Mouse (Mus musculus) gastrocnemius, adult 8-10 months (tissue): ENCODE measurements at regions not wholly inside any gene's neighbourhood (a gene's known extent, or its start where the extent isn't known, plus 50 kb on each side); places are given as distances from the start of the nearest gene placed in this dataset.

Source experiments
- DNase-seq, 2 experiments: peaks; one replicate each; pipeline ENCODE4 v3.0.0; 2022; ENCODE audit warnings: low spot score in 2 of 2

DNA sequence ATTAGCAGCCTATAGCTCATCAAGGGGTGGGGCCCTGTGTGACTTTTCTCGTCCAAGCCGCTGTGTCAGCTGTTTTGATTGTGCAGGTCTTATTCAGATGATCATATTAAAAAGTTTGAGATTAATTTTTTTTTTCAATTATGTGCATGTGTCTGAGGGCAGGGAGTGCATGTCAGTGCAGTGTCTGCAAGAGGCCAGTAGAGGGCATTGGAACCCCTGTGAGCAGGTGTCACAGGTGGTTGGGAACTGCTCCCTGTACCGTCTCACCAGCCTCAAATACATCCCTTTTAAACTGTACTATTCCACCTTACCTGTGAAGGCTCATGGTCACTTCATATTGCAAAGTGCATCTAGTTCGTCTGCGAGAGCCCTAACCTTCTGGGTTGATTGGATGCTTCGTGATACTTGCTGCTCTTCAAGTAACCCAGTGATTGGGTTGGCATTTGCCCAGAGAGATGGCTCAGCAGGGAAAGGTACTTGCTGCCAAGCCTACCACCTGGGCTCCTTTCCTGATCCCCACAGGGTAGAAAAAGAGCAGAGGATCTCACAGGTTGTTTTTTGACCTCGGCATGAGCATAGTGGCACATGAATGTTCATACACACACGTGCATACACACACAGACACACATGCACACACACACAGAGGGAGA lies 178.3 kb upstream of the Fam19a5 start:
- no peak for DNase-seq

- no peak for DNase-seq
Observed at GRCm38 (mm10) chr15:87367381-87367780, 176.7 kb upstream of the Fam19a5 start.

DNA sequence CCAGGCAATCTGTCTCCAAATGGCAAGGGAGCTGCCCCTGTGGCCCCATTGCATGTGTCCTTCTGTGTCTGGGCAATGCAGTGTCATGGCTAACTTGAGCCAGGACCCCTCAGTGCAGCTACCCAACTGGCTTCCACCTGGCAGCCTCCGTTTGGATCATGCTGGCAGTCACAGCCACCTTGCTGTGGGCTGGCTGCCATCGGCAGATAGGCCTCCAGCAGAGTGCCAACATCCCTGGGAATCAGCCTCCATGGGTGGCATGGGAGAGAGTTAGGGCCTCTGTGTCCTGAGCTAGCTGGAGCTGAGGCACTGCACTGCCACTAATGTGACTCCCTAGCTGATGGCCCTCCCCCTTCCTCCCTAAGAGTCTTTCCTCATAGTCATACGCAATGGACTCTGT lies 174.7 kb upstream of the Fam19a5 start:
- no peak for DNase-seq

DNA sequence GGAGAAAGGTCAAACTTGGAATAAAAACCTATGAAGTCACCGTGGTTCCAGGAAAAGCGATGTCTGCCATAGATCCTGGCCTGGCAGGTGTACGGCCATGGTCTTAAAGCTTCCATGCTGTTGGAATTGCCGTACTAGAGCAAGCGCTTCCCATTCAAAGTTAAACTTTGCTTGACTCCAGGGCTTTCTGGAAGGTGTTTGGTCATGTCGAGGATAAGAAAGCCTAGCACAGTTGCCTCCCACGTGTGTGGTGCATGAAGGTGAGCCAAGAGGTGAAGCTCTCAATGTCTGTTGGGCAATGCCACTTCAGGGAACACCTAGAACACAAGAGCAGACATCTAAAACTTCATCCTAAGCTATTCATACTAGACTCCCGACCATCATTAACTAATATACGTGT lies 174.3 kb upstream of the Fam19a5 start:
- no peak for DNase-seq

DNA sequence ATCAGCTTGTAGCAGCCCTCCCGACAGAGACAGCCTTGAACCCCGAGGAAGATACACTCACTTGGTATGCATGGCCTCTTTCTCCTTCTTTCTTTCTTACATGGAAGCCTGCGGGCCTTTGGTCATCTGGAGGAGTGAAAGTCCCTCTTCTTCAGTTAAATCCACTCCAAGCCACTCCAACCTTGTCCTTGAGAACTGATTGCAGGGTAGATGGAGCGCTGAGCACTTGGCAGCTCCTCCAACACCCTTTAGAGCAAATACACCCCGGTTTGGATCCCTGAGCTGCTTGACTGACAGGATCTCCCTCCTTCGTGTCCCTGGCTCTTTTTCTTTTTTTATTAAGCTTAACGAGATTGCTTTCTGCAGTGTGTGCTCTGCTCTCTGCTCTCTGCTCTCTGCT lies 173.3 kb upstream of the Fam19a5 start:
- DNase-seq: no peak

GRCm38 (mm10) chr15:87374670-87375069 lies 169.4 kb upstream of the Fam19a5 start:
- DNase-seq: no peak

GRCm38 (mm10) chr15:87375596-87376194 lies 168.4 kb upstream of the Fam19a5 start:
- DNase-seq: no peak

- DNase-seq: no peak
Observed at GRCm38 (mm10) chr15:87383551-87384265, 160.4 kb upstream of the Fam19a5 start.

DNA sequence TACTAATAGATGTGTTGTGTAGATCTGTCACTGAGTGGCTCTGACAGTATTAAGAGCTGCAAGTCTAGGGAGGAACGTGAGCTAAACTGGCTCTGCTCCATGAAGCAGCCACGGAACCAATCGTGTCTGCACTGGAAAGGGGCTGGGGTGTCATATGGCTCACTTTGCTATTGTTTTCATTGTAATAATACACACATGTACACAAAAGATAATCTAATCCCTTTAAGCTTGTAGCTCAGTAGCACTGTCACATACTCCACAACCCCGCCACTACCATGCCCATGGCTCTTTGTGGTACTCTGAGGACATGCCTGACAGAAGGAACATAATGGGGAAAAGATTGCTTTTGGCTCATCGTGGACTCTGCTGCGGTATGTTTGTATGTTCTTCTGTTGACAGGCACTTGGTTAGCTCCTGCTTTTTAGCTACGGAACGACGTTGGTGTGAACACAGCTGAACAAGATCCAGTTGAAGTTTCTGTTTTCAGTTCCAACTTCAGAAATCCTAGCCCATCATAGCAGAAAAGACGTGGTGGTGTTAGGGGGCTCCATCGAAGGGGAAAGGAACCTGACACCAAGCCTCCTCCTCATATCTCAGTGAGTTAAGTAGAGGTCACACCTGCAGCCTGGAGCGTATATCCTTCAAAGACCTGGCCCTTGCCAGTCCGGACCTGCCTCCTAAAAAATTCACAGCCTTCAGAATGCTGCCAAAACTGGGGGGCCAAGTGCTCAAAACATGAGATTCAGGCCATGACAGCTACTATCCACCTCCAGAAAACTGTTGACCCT lies 159.6 kb upstream of the Fam19a5 start:
- no peak for DNase-seq

- DNase-seq: no peak
Observed at GRCm38 (mm10) chr15:87386513-87386983, 157.6 kb upstream of the Fam19a5 start.

DNA sequence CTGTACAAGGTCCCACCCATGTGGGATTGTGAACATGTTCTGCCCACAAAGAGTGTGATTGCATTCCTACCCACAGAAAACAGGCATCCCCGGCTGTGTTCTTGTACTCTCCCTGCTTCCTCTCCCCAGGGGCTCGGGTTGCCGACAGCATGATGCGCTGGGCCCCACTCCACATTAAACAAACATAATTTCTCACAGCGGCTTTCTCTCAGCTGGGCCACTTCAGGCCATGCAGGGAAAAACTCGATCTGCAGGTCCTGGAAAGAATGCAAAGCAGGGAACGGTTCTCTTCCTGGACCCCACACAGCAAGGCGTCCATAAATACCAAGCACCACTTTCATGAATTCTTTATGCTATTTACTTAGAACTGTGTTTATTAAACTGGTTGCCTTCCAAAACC lies 152.7 kb upstream of the Fam19a5 start:
- DNase-seq: no peak

GRCm38 (mm10) chr15:87398396-87398795 lies 145.7 kb upstream of the Fam19a5 start:
- DNase-seq: no peak

- no peak for DNase-seq
Observed at GRCm38 (mm10) chr15:87405689-87406088, 138.4 kb upstream of the Fam19a5 start.

DNA sequence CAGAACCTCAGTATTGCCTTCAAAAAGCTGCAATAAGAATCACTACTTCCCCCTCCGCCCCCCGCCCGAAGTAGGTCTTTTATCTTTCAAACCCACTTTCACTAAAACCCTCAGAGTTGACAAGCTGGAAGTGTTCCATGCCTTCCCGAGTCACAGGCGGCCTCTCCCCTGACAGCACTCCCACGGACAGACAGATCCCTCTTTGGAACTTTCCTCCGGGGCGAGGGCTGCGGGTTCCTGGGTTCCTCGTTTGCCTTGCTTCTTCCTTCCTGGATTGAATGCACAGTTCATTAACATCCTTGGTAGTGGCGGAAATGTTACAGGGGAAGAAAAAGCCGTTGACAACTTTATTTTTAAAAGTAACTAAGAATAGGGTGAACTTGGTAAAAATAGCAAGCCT lies 132.1 kb upstream of the Fam19a5 start:
- no peak for DNase-seq

DNA sequence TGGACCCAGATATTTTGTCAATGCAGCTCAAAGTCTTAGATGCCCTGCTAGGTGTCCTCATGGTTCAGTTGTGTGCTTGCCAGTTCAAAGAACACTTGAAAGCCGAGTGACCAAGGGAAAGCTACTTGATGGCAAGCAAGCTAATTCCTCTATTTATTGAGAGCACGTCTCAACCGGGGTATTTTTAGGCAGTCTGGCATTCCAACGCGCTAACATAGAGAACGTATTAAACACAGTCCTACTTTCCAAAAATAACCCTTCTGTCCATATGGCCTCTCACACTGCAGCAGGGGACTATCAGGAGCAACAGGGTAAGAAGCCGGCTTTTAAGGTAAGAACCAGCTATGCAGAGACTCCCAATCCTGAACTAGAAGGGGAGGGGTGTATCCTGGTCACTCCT lies 128.1 kb upstream of the Fam19a5 start:
- DNase-seq: no peak

GRCm38 (mm10) chr15:87421743-87422142 lies 122.4 kb upstream of the Fam19a5 start:
- DNase-seq: no peak

GRCm38 (mm10) chr15:87433306-87433705 lies 110.8 kb upstream of the Fam19a5 start:
- DNase-seq: no peak

- no peak for DNase-seq
Observed at GRCm38 (mm10) chr15:87433901-87434300, 110.2 kb upstream of the Fam19a5 start.

DNA sequence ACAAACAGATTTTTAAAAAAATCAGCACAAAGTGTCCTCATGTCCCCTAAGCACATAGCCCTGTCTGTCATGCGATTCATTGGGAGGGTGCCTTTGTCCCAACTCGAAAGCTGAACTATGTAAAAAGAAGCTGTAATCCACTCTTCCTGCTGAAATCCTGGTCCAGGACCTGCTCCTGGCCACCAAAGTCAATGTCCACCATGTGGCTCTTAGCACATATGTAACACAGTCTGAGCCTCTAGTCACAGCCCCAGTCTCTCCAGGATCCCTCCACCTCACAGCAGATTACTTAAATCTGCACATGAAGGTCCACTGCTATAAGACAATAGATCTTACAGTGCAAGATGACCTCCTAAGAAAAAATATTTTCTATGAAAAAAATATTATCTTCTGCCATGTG lies 108.5 kb upstream of the Fam19a5 start:
- DNase-seq: no peak

DNA sequence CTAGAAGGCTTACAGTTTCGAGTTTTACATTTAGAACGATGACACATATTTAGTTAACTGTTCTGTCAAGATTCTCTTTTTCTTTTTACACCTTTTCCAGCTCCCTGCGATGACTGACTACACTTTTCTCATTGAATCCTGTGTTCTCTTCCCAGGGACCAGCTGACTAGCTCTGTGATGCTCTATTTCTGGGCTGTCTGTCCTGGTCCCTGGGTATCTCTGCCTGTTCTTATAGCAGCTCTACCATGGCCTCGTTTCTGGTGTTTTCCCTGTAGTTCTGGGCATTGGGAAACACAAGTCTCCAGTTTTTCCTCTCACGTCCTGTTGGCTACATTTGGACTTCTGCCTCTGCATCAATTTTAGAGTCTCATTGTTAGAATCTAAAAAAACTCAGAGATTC lies 106.5 kb upstream of the Fam19a5 start:
- DNase-seq: no peak

DNA sequence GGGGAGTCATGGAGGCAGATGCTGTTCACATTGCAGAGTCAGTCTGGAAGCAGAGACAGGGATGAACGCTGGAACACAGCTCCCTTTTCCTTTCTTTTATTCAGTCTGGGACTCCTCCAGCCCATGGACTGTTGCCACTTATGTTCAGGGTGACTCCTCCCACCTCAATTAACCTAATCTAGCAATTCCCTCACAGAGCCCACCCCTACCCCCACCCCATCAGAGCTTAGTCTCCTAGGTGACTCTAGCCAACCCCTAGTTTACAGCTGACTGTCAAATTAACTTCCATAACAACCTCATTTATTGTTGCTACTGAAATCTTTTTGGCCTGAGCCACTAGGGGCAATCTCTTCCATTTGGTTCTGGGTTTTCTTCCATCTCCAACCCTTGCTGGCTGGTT lies 85.2 kb upstream of the Fam19a5 start:
- DNase-seq: no peak

DNA sequence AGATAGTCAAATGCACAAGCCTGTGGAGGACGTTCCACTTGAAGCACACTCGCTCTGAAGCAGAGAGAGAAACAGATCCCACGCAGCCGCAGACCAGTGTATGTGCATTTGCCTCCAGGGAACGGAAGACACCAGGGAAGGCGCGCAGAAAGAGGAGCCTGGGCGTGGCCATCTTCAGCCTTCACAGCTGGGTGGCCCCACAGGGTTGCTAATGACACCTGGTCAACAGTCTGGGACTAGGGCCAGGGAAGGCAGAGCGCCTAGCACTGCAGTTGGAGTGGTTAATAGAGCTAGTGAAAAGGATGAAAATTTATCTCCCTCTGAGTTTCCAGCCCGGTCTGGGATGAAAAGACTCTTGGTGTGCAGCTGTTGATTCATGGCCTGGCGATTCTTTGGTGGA lies 67.9 kb upstream of the Fam19a5 start:
- DNase-seq: peak in 1 of 2 experiments; percentile 28
